Mouse (Mus musculus) CH12.LX (cell line): ENCODE measurements around the gene Trim47. TPM values are rescaled to one million over a fixed set of nuclear protein-coding genes. Genes with fewer than 3 reads are reported as not detected.

ENCODE experiments used
- DNase-seq: peaks from one replicate; pipeline ENCODE4 v3.0.0-alpha.2; 2013; ENCODE audit errors: extremely low read depth
- H3K27ac ChIP-seq: 2 replicates; pipeline ENCODE4 v1.5.1; 2012; ENCODE audit warnings: low read depth, mild to moderate bottlenecking, control low read depth, moderate library complexity; ENCODE audit not compliant: insufficient read depth
- H3K27me3 ChIP-seq: replicated peaks from 2 replicates; pipeline ENCODE3; 2012; ENCODE audit warnings: inconsistent platforms
- H3K36me3 ChIP-seq, 2 experiments: replicated peaks in 1 of 2; 2 replicates each; pipeline versions ENCODE3 to v1.6.1; 2012; ENCODE audit warnings: inconsistent platforms in 1 of 2, low read length in 1 of 2, mild to moderate bottlenecking in 1 of 2, mixed read lengths in 1 of 2, moderate library complexity in 1 of 2; ENCODE audit not compliant: control insufficient read depth in 1 of 2, insufficient read depth in 1 of 2
- H3K4me1 ChIP-seq, 2 experiments: 2 replicates each; pipeline ENCODE4 v1.6.1; 2012; ENCODE audit warnings: inconsistent platforms in 1 of 2, moderate library complexity in 1 of 2; ENCODE audit not compliant: insufficient read depth in 2 of 2, control insufficient read depth in 1 of 2
- H3K4me2 ChIP-seq: 2 replicates; pipeline ENCODE4 v1.6.1; 2012; ENCODE audit warnings: low read depth, mild to moderate bottlenecking, control low read depth; ENCODE audit not compliant: poor library complexity, insufficient read depth, severe bottlenecking
- H3K4me3 ChIP-seq, 3 experiments: fragments of 150-350 bp in 1 of 3; sonication (generic) in 1 of 3; replicated peaks in 1 of 3; 2 replicates each; pipeline versions ENCODE3 to v1.5.1; 2011 to 2012; ENCODE audit warnings: low read depth in 2 of 3, low read length in 2 of 3, mild to moderate bottlenecking in 2 of 3, moderate library complexity in 2 of 3, control low read depth in 1 of 3, improper control_type of control experiment in 1 of 3, inconsistent platforms in 1 of 3, mixed read lengths in 1 of 3; ENCODE audit not compliant: poor library complexity in 1 of 3
- H3K79me2 ChIP-seq: replicated peaks from 2 replicates; pipeline ENCODE4 v1.6.1; 2012; ENCODE audit warnings: mild to moderate bottlenecking, moderate library complexity; ENCODE audit not compliant: control insufficient read depth, poor library complexity, insufficient read depth, severe bottlenecking; ENCODE audit errors: extremely low read depth
- H3K9ac ChIP-seq: 2 replicates; pipeline ENCODE4 v1.6.1; 2012; ENCODE audit warnings: low read depth, mild to moderate bottlenecking, control low read depth, moderate library complexity; ENCODE audit not compliant: insufficient read depth
- H3K9me3 ChIP-seq: replicated peaks from 2 replicates; pipeline ENCODE3; 2012; ENCODE audit warnings: low read length, inconsistent platforms, mixed read lengths
- BHLHE40 ChIP-seq: IDR thresholded peaks from 2 replicates; pipeline ENCODE4 v1.6.1; 2011; ENCODE audit warnings: mild to moderate bottlenecking, low read depth, low read length, improper control_type of control experiment
- CHD1 ChIP-seq: IDR thresholded peaks from 2 replicates; pipeline ENCODE4 v1.6.1; 2012; ENCODE audit warnings: low read depth, low read length, improper control_type of control experiment, inconsistent platforms
- E2F4 ChIP-seq: IDR thresholded peaks from 2 replicates; pipeline ENCODE4 v1.6.1; 2011; ENCODE audit warnings: low read depth, low read length, improper control_type of control experiment; ENCODE audit not compliant: insufficient replicate concordance
- ELF1 ChIP-seq: IDR thresholded peaks from 2 replicates; pipeline ENCODE4 v1.6.1; 2014; ENCODE audit warnings: low read depth, mild to moderate bottlenecking, inconsistent platforms, low read length, improper control_type of control experiment
- ETS1 ChIP-seq: conservative IDR thresholded peaks from 2 replicates; pipeline ENCODE4 v1.6.1; 2012; ENCODE audit warnings: low read depth, mild to moderate bottlenecking, inconsistent platforms, low read length, improper control_type of control experiment, moderate library complexity
- GABPA ChIP-seq: IDR thresholded peaks from 2 replicates; pipeline ENCODE4 v1.6.1; 2012; ENCODE audit warnings: low read depth, low read length, improper control_type of control experiment, inconsistent platforms; ENCODE audit not compliant: insufficient replicate concordance
- IRF4 ChIP-seq: IDR thresholded peaks from 2 replicates; pipeline ENCODE4 v1.6.1; 2014; ENCODE audit warnings: low read depth, mild to moderate bottlenecking, inconsistent platforms, low read length, improper control_type of control experiment
- JUND ChIP-seq: conservative IDR thresholded peaks from 2 replicates; pipeline ENCODE4 v1.6.1; 2011; ENCODE audit warnings: low read depth, low read length, improper control_type of control experiment
- KAT2A ChIP-seq: IDR thresholded peaks from 2 replicates; pipeline ENCODE4 v1.6.1; 2012; ENCODE audit warnings: low read length, improper control_type of control experiment, inconsistent platforms; ENCODE audit not compliant: insufficient replicate concordance
- MAFK ChIP-seq: IDR thresholded peaks from 2 replicates; pipeline ENCODE4 v1.6.1; 2011; ENCODE audit warnings: low read length, improper control_type of control experiment; ENCODE audit not compliant: insufficient replicate concordance
- MAX ChIP-seq: IDR thresholded peaks from 2 replicates; pipeline ENCODE4 v1.6.1; 2011; ENCODE audit warnings: low read length, improper control_type of control experiment
- MAZ ChIP-seq: IDR thresholded peaks from 2 replicates; pipeline ENCODE4 v1.6.1; 2012; ENCODE audit warnings: low read depth, mild to moderate bottlenecking, inconsistent platforms, low read length, improper control_type of control experiment, moderate library complexity
- MXI1 ChIP-seq: IDR thresholded peaks from 2 replicates; pipeline ENCODE4 v1.6.1; 2011; ENCODE audit warnings: mild to moderate bottlenecking, low read depth, low read length, improper control_type of control experiment
- NRF1 ChIP-seq: IDR thresholded peaks from 2 replicates; pipeline ENCODE4 v1.6.1; 2014; ENCODE audit warnings: low read depth, mild to moderate bottlenecking, inconsistent platforms, low read length, improper control_type of control experiment, moderate library complexity
- PAX5 ChIP-seq: IDR thresholded peaks from 2 replicates; pipeline ENCODE4 v1.6.1; 2012; ENCODE audit warnings: low read length, inconsistent platforms, mixed read lengths
- POLR2A ChIP-seq: IDR thresholded peaks from 2 replicates; pipeline ENCODE4 v1.6.1; 2011; ENCODE audit warnings: low read depth, mild to moderate bottlenecking, improper control_type of control experiment, low read length
- POLR2AphosphoS2 ChIP-seq: IDR thresholded peaks from 2 replicates; pipeline ENCODE4 v1.6.1; 2011; ENCODE audit warnings: low read depth, low read length, improper control_type of control experiment
- SIN3A ChIP-seq: IDR thresholded peaks from 2 replicates; pipeline ENCODE4 v1.6.1; 2012; ENCODE audit warnings: low read length, improper control_type of control experiment, inconsistent platforms
- TBP ChIP-seq: conservative IDR thresholded peaks from 2 replicates; pipeline ENCODE4 v1.6.1; 2011; ENCODE audit warnings: low read depth, low read length, improper control_type of control experiment
- TCF12 ChIP-seq: IDR thresholded peaks from 2 replicates; pipeline ENCODE4 v1.6.1; 2014; ENCODE audit warnings: low read depth, mild to moderate bottlenecking, inconsistent platforms, low read length, improper control_type of control experiment
- USF2 ChIP-seq: conservative IDR thresholded peaks from 2 replicates; pipeline ENCODE4 v1.6.1; 2011; ENCODE audit warnings: low read depth, low read length, improper control_type of control experiment
- ZKSCAN1 ChIP-seq: IDR thresholded peaks from 2 replicates; pipeline ENCODE4 v1.6.1; 2012; ENCODE audit warnings: low read depth, inconsistent platforms, low read length, improper control_type of control experiment, borderline replicate concordance
- ZMIZ1 ChIP-seq: IDR thresholded peaks from 2 replicates; pipeline ENCODE4 v1.6.1; 2012; ENCODE audit warnings: low read depth, mild to moderate bottlenecking, inconsistent platforms, low read length, improper control_type of control experiment
- dilution Hi-C: fragments of 300-500 bp; cut with MboI; formaldehyde crosslinking; loops from 2 replicates; pipeline ENCODE4 v1.14.3; 2020; ENCODE audit warnings: low sequenced_read_pairs; ENCODE audit not compliant: extremely low pct_unique_long_range_greater_than_20kb, extremely low pct_ligation_motif_present
- in situ Hi-C: fragments of 300-500 bp; cut with MboI; formaldehyde crosslinking; loops from 3 replicates; pipeline ENCODE4 v1.14.3; 2019; ENCODE audit warnings: low sequenced_read_pairs, low pct_ligation_motif_present, low pct_unique_long_range_greater_than_20kb, mixed read lengths
- polyA plus RNA-seq: library from polyadenylated mRNA; unstranded; fragments of >175 nt; gene quantifications from 2 replicates; pipeline ENCODE4 v1.2.1, GENCODE M21; 2012; ENCODE audit warnings: low read depth; ENCODE audit not compliant: insufficient read length
- total RNA-seq, 2 experiments: library from RNA; depleted of rRNA; stranded (reverse); fragments of 300-350 nt in 1 of 2; fragments of >200 nt in 1 of 2; gene quantifications; 2 replicates each; pipeline ENCODE4 v1.2.3; 2012 to 2014

The Trim47 gene
- total and polyA plus RNA-seq, 3 experiments, result 0.21 to 0.38 TPM; not detected in 1

- dilution Hi-C loops, result no loop called here
- H3K4me1 ChIP-seq, result peaks cover 6 to 12% of the 10 kb centered on the region in 2 experiments
Measured at GRCm38 (mm10) chr11:116099462-116099861, 27.5 kb downstream of the Trim47 start.

GRCm38 (mm10) chr11:116098711-116099460, 28.1 kb downstream of the Trim47 start:
- no peaks in the 10 kb centered on the region for H3K79me2 ChIP-seq
- no peak for TF ChIP-seq IRF4
- no peak for TF ChIP-seq BHLHE40
- no peak for TF ChIP-seq ETS1
- TF ChIP-seq KAT2A, result no peak
- no peak for TF ChIP-seq CHD1
- TF ChIP-seq PAX5, result no peak
- no peak for TF ChIP-seq MXI1
- no peak for TF ChIP-seq TBP
- TF ChIP-seq TCF12, result no peak
- no peak for TF ChIP-seq MAX
- TF ChIP-seq POLR2AphosphoS2, result no peak
- TF ChIP-seq ELF1, result no peak
- TF ChIP-seq E2F4, result no peak
- no peak for TF ChIP-seq SIN3A
- no peak for TF ChIP-seq POLR2A
- no peak for TF ChIP-seq MAFK
- no peak for TF ChIP-seq USF2
- TF ChIP-seq ZMIZ1, result no peak
- TF ChIP-seq GABPA, result no peak
- no peak for DNase-seq
- H3K9ac ChIP-seq, result no peak overlapping the region
- in situ Hi-C loops (no loop called here), dilution Hi-C loops (no loop called here)
- H3K4me2 ChIP-seq, result no peak overlapping the region
- H3K9me3 ChIP-seq, result peaks cover 5% of the 10 kb centered on the region
- no peak overlapping the region for H3K4me3 ChIP-seq
- no peak overlapping the region for H3K27ac ChIP-seq
- H3K36me3 ChIP-seq, result no peaks in the 10 kb centered on the region
- peaks cover 3 to 6% of the 10 kb centered on the region in 2 experiments; a peak in 3 of 4 replicates for H3K4me1 ChIP-seq
- H3K27me3 ChIP-seq, result peaks cover 4% of the 10 kb centered on the region

More at GRCm38 (mm10) chr11:116099462-116099861, 27.5 kb downstream of the Trim47 start:
- Histone ChIP-seq H3K4me2 (no peak overlapping the region), H3K9me3 (peaks cover 5% of the 10 kb centered on the region), H3K79me2 (no peaks in the 10 kb centered on the region), H3K27me3 (peaks cover 4% of the 10 kb centered on the region), H3K36me3 (no peaks in the 10 kb centered on the region), H3K9ac (no peak overlapping the region), H3K4me3 (no peak overlapping the region), H3K27ac (no peak overlapping the region)
- TF ChIP-seq MXI1 (no peak), ZKSCAN1 (no peak), ETS1 (no peak), E2F4 (no peak), CHD1 (no peak), POLR2AphosphoS2 (no peak), TBP (no peak), JUND (no peak), NRF1 (no peak), MAZ (no peak), IRF4 (no peak)
- no peak for DNase-seq
- in situ Hi-C loops, result no loop called here
